Mouse (Mus musculus) macrophage (primary cell): Measurements from ENCODE around the gene Ldb2. TPM values are rescaled to one million over a fixed set of nuclear protein-coding genes. Genes with fewer than 3 reads are reported as not detected.

Experiments used
- H3K27ac ChIP-seq: fragments of 350-480 bp; formaldehyde crosslinking; 2 replicates; pipeline ENCODE4 v1.9.0; 2021
- H3K36me3 ChIP-seq: fragments of 350-480 bp; formaldehyde crosslinking; 2 replicates; pipeline ENCODE4 v1.9.0; 2021; ENCODE audit errors: inconsistent target
- H3K4me3 ChIP-seq: fragments of 350-480 bp; formaldehyde crosslinking; 2 replicates; pipeline ENCODE4 v1.9.0; 2021; ENCODE audit errors: inconsistent target
- H3K79me2 ChIP-seq: fragments of 350-480 bp; formaldehyde crosslinking; 2 replicates; pipeline ENCODE4 v1.9.0; 2021; ENCODE audit errors: inconsistent target
- WGBS: methylation state at CpG from one replicate; pipeline ENCODE4 v1.1.7; 2026; ENCODE audit warnings: inconsistent platforms; ENCODE audit not compliant: missing documents; 5-methylcytosine and 5-hydroxymethylcytosine counted together
- polyA plus RNA-seq: library from polyadenylated mRNA; stranded (reverse); fragments of 250-400 nt; gene quantifications from 3 replicates; pipeline ENCODE4 v1.2.4, GENCODE M21; 2018; ENCODE audit warnings: inconsistent platforms
- total RNA-seq, 78 experiments: library from RNA; depleted of rRNA; stranded (reverse); fragments of 250-400 nt; gene quantifications; 1 replicate in 9 of 78; 2 replicates in 24 of 78; 3 replicates in 43 of 78; 4 replicates in 2 of 78; pipeline ENCODE4 v1.2.4; 2018; ENCODE audit warnings: inconsistent platforms in 56 of 78

Gene Ldb2
- total RNA-seq (2018; cell fraction: chromatin; rRNA removed) = 1 to 10 TPM in 1 of 26 experiments, not detected in 25; 3.0 TPM
- total RNA-seq (2018; cell fraction: cytosol; rRNA removed) = not detected
- not detected for total RNA-seq (2018; cell fraction: nucleus; rRNA removed)
- not detected in 3 replicates for polyA plus RNA-seq

GRCm38 (mm10) chr5:44799053-44799860 lies at the start of gene Ldb2:
Ldb2 (minus strand) TSS chr5:44799680.
- Histone ChIP-seq H3K4me3 (no peak within 1 kb of the TSS), H3K27ac (no peak within 1 kb of the TSS)
- 7% methylated on average over 14 of the region's 19 CpGs for WGBS

GRCm38 (mm10) chr5:44831287-44831686 lies 31.8 kb upstream of the Ldb2 start:
- no peak overlapping the region for H3K27ac ChIP-seq
- 58% methylated on average over 5 of the region's 5 CpGs for WGBS
- no peaks in the 10 kb centered on the region for H3K79me2 ChIP-seq
- no peaks in the 10 kb centered on the region for H3K36me3 ChIP-seq
- H3K4me3 ChIP-seq = no peak overlapping the region

More at GRCm38 (mm10) chr5:44799053-44799860, at the start of gene Ldb2:
- Histone ChIP-seq H3K79me2 (no peaks in the 10 kb centered on the region), H3K36me3 (no peaks in the 10 kb centered on the region)

- Histone ChIP-seq H3K36me3 (no peaks in the 10 kb centered on the region), H3K27ac (no peak overlapping the region), H3K79me2 (no peaks in the 10 kb centered on the region), H3K4me3 (no peak overlapping the region)
- WGBS = 91% methylated on average over 1 of the region's 1 CpGs
Observed at GRCm38 (mm10) chr5:44815506-44815905, 16.0 kb upstream of the Ldb2 start.

GRCm38 (mm10) chr5:44805960-44806359 lies 6.5 kb upstream of the Ldb2 start:
- Histone ChIP-seq H3K4me3 (no peak overlapping the region), H3K79me2 (no peaks in the 10 kb centered on the region), H3K27ac (no peak overlapping the region), H3K36me3 (no peaks in the 10 kb centered on the region)
- WGBS = 89% methylated on average over 2 of the region's 2 CpGs

- WGBS = 73% methylated on average over 3 of the region's 3 CpGs
- H3K36me3 ChIP-seq = no peaks in the 10 kb centered on the region
- H3K4me3 ChIP-seq = no peak overlapping the region
- H3K79me2 ChIP-seq = no peaks in the 10 kb centered on the region
- no peak overlapping the region for H3K27ac ChIP-seq
Observed at GRCm38 (mm10) chr5:44801100-44801499, 1.6 kb upstream of the Ldb2 start.

GRCm38 (mm10) chr5:44799861-44800260 lies 381 bp upstream of the Ldb2 start:
- 66% methylated on average over 2 of the region's 2 CpGs for WGBS

GRCm38 (mm10) chr5:44798493-44798892 lies 987 bp downstream of the Ldb2 start:
- H3K4me3 ChIP-seq = no peak overlapping the region

More at GRCm38 (mm10) chr5:44799861-44800260, 381 bp upstream of the Ldb2 start:
- Histone ChIP-seq H3K4me3 (no peak overlapping the region), H3K27ac (no peak overlapping the region), H3K36me3 (no peaks in the 10 kb centered on the region), H3K79me2 (no peaks in the 10 kb centered on the region)

GRCm38 (mm10) chr5:44798056-44798455 lies 1.4 kb downstream of the Ldb2 start:
- WGBS = 65% methylated on average over 2 of the region's 2 CpGs
- Histone ChIP-seq H3K36me3 (no peaks in the 10 kb centered on the region), H3K79me2 (no peaks in the 10 kb centered on the region), H3K4me3 (no peak overlapping the region), H3K27ac (no peak overlapping the region)

More at GRCm38 (mm10) chr5:44798493-44798892, 987 bp downstream of the Ldb2 start:
- 36% methylated on average over 3 of the region's 3 CpGs for WGBS
- H3K36me3 ChIP-seq = no peaks in the 10 kb centered on the region
- no peak overlapping the region for H3K27ac ChIP-seq
- H3K79me2 ChIP-seq = no peaks in the 10 kb centered on the region

GRCm38 (mm10) chr5:44784591-44784990 lies 14.9 kb downstream of the Ldb2 start:
- 85% methylated on average over 3 of the region's 3 CpGs for WGBS
- Histone ChIP-seq H3K4me3 (no peak overlapping the region), H3K36me3 (no peaks in the 10 kb centered on the region), H3K79me2 (no peaks in the 10 kb centered on the region), H3K27ac (no peak overlapping the region)

- 92% methylated on average over 4 of the region's 4 CpGs for WGBS
- H3K27ac ChIP-seq = no peak overlapping the region
- no peaks in the 10 kb centered on the region for H3K79me2 ChIP-seq
- no peaks in the 10 kb centered on the region for H3K36me3 ChIP-seq
- H3K4me3 ChIP-seq = no peak overlapping the region
Observed at GRCm38 (mm10) chr5:44779340-44779739, 20.1 kb downstream of the Ldb2 start.

GRCm38 (mm10) chr5:44768472-44768871 lies 31.0 kb downstream of the Ldb2 start:
- H3K36me3 ChIP-seq = no peaks in the 10 kb centered on the region
- no peaks in the 10 kb centered on the region for H3K79me2 ChIP-seq
- H3K4me3 ChIP-seq = no peak overlapping the region
- 92% methylated on average over 8 of the region's 8 CpGs for WGBS
- H3K27ac ChIP-seq = no peak overlapping the region

- no peak overlapping the region for H3K27ac ChIP-seq
- no peaks in the 10 kb centered on the region for H3K79me2 ChIP-seq
- H3K4me3 ChIP-seq = no peak overlapping the region
- 61% methylated on average over 7 of the region's 7 CpGs for WGBS
- no peaks in the 10 kb centered on the region for H3K36me3 ChIP-seq
Observed at GRCm38 (mm10) chr5:44764911-44765310, 34.6 kb downstream of the Ldb2 start.

- H3K36me3 ChIP-seq = no peaks in the 10 kb centered on the region
- no peak overlapping the region for H3K4me3 ChIP-seq
- 70% methylated on average over 4 of the region's 4 CpGs for WGBS
- H3K27ac ChIP-seq = no peak overlapping the region
- H3K79me2 ChIP-seq = no peaks in the 10 kb centered on the region
Observed at GRCm38 (mm10) chr5:44759178-44759577, 40.3 kb downstream of the Ldb2 start.

- WGBS = 100% methylated on average over 1 of the region's 1 CpGs
- Histone ChIP-seq H3K36me3 (no peaks in the 10 kb centered on the region), H3K4me3 (no peak overlapping the region), H3K79me2 (no peaks in the 10 kb centered on the region), H3K27ac (no peak overlapping the region)
Observed at GRCm38 (mm10) chr5:44754156-44754910, 45.1 kb downstream of the Ldb2 start.

GRCm38 (mm10) chr5:44745706-44746105 lies 53.8 kb downstream of the Ldb2 start:
- Histone ChIP-seq H3K4me3 (no peak overlapping the region), H3K36me3 (no peaks in the 10 kb centered on the region), H3K27ac (no peak overlapping the region), H3K79me2 (no peaks in the 10 kb centered on the region)
- 89% methylated on average over 1 of the region's 1 CpGs for WGBS
